In genomic region chr12:107879114-107879777, GRCm38 (mm10) we compare ENCODE assay signal across 21 mouse cellular contexts.
A peak's percentile ranks its signal among the peaks of the same experiment; 100 is the strongest.
DNase-seq lines count a peak whose midpoint lies in the region; ATAC-seq and TF ChIP-seq lines count a peak whose summit lies in the region.
"Had no signal": no experiment of that assay in that cellular context is flagged by ENCODE, and none has a peak within 500 bp of the region (broad histone marks: within the 10 kb centered on the region; RNA-seq: fewer than 3 reads in every experiment).

No protein-coding gene starts in this region.

- intact Hi-C loops in left cerebral cortex, postnatal 4 days (cut with DNase I), result no loop called here
- intact Hi-C loops in left cerebral cortex, adult 2 months (cut with DNase I), result no loop called here

- no peaks in the 10 kb centered on the region; the same call in 1 of the 2 replicates for H3K4me1 ChIP-seq in forebrain, embryonic 11.5 days (replicated peaks; ENCODE audit: control insufficient read depth, insufficient read depth, low read length)
- peaks cover 43% of the 10 kb centered on the region for H3K4me1 ChIP-seq in forebrain, embryonic 10.5 days
- H3K4me1 ChIP-seq in forebrain, embryonic 16.5 days (replicated peaks; ENCODE audit: control insufficient read depth, insufficient read depth, low read length), result peaks cover 27% of the 10 kb centered on the region
- no peaks in the 10 kb centered on the region for H3K4me1 ChIP-seq in intestine, postnatal 0 days (replicated peaks; ENCODE audit: control insufficient read depth, insufficient read depth, low read length)
- H3K4me1 ChIP-seq: hindbrain, embryonic 13.5 days had no signal

- no peak overlapping the region for H3K4me2 ChIP-seq in forebrain, embryonic 11.5 days (ENCODE audit: low read depth, low read length, severe bottlenecking)
- no peak overlapping the region for H3K4me2 ChIP-seq in forebrain, embryonic 16.5 days (ENCODE audit: low read length)
- no peak overlapping the region for H3K4me2 ChIP-seq in intestine, postnatal 0 days (replicated peaks; ENCODE audit: low read depth)
- H3K4me2 ChIP-seq: heart, embryonic 13.5 days; hindbrain, embryonic 13.5 days had no signal

- no peaks in the 10 kb centered on the region for H3K36me3 ChIP-seq in forebrain, embryonic 11.5 days (ENCODE audit: control insufficient read depth, insufficient read depth, low read length)
- no peaks in the 10 kb centered on the region for H3K36me3 ChIP-seq in forebrain, embryonic 10.5 days (replicated peaks)
- no peaks in the 10 kb centered on the region for H3K36me3 ChIP-seq in forebrain, embryonic 16.5 days (ENCODE audit: control insufficient read depth, insufficient read depth)
- H3K36me3 ChIP-seq in intestine, postnatal 0 days (ENCODE audit: control insufficient read depth, insufficient read depth), result no peaks in the 10 kb centered on the region
- H3K36me3 ChIP-seq: G1E; heart, embryonic 13.5 days; hindbrain, embryonic 13.5 days had no signal

- no peak overlapping the region for H3K27ac ChIP-seq in forebrain, embryonic 11.5 days (ENCODE audit: low read depth, low read length)
- H3K27ac ChIP-seq in forebrain, embryonic 10.5 days, result no peak overlapping the region
- no peak overlapping the region for H3K27ac ChIP-seq in left cerebral cortex, adult 2 months
- H3K27ac ChIP-seq in forebrain, embryonic 16.5 days (ENCODE audit: low read length), result no peak overlapping the region
- H3K27ac ChIP-seq in intestine, postnatal 0 days (ENCODE audit: low read depth, low read length), result no peak overlapping the region
- H3K27ac ChIP-seq: gastrocnemius, adult 2 months; heart, adult 2 months; heart, embryonic 13.5 days; hindbrain, embryonic 13.5 days; hindbrain, postnatal 0 days had no signal

- no peak for TF ChIP-seq CTCF in left cerebral cortex, adult 2 months (IDR thresholded peaks at IDR 0.05)
- no peak for TF ChIP-seq CTCF in intestine, postnatal 0 days (IDR thresholded peaks at IDR 0.05; ENCODE audit: low read depth)

- WGBS in forebrain, embryonic 11.5 days, result 79% methylated on average over 16 of the region's 16 CpGs
- WGBS in forebrain, embryonic 10.5 days, result 89% methylated on average over 16 of the region's 16 CpGs
- 41% methylated on average over 16 of the region's 16 CpGs for WGBS in forebrain, embryonic 16.5 days
- WGBS in intestine, postnatal 0 days, result 85% methylated on average over 16 of the region's 16 CpGs

- no peak overlapping the region for H3K9ac ChIP-seq in forebrain, embryonic 11.5 days (ENCODE audit: low read length)
- no peak overlapping the region for H3K9ac ChIP-seq in forebrain, embryonic 16.5 days (replicated peaks; ENCODE audit: low read depth, low read length)
- no peak overlapping the region for H3K9ac ChIP-seq in intestine, postnatal 0 days (ENCODE audit: low read depth, low read length)
- H3K9ac ChIP-seq: heart, embryonic 13.5 days; hindbrain, embryonic 13.5 days had no signal

- peak; percentile 45 for DNase-seq in forebrain, embryonic 11.5 days (ENCODE audit: low spot score)
- no peak for DNase-seq in forebrain, embryonic 10.5 days (ENCODE audit: extremely low spot score, low spot score)
- peak; percentile 25 for DNase-seq in left cerebral cortex, postnatal 4 days
- no peak for DNase-seq in left cerebral cortex, adult 2 months (ENCODE audit: extremely low spot score in 1 of 2, low spot score in 2 of 2)
- no peak for DNase-seq in cerebellum, postnatal 14 days
- DNase-seq: adrenal gland, postnatal 10 days; B cell, adult 2 months; cerebellum, adult 11-12 months; cerebellum, adult 9-10 months; cerebellum, postnatal 36 days; gastrocnemius, adult 2 months; heart, adult 2 months; heart, postnatal 36 days; kidney, adult 18-20 months had no signal

- no peaks in the 10 kb centered on the region for H3K9me3 ChIP-seq in forebrain, embryonic 11.5 days (ENCODE audit: control insufficient read depth, low read length)
- no peaks in the 10 kb centered on the region for H3K9me3 ChIP-seq in forebrain, embryonic 10.5 days
- H3K9me3 ChIP-seq in forebrain, embryonic 16.5 days (ENCODE audit: control insufficient read depth, low read length), result no peaks in the 10 kb centered on the region
- H3K9me3 ChIP-seq in intestine, postnatal 0 days (ENCODE audit: control insufficient read depth), result no peaks in the 10 kb centered on the region

- H3K4me3 ChIP-seq in forebrain, embryonic 11.5 days (ENCODE audit: low read depth, low read length), result no peak overlapping the region
- H3K4me3 ChIP-seq in forebrain, embryonic 10.5 days, result no peak overlapping the region
- no peak overlapping the region for H3K4me3 ChIP-seq in left cerebral cortex, adult 2 months
- H3K4me3 ChIP-seq in forebrain, embryonic 16.5 days (replicated peaks; ENCODE audit: low read length), result no peak overlapping the region
- no peak overlapping the region for H3K4me3 ChIP-seq in intestine, postnatal 0 days (ENCODE audit: low read depth, low read length)
- H3K4me3 ChIP-seq: gastrocnemius, adult 2 months; heart, adult 2 months; heart, embryonic 13.5 days; hindbrain, embryonic 13.5 days had no signal

- ATAC-seq in forebrain, embryonic 11.5 days (replicated peaks; ENCODE audit: low FRiP score), result no peak
- ATAC-seq in forebrain, embryonic 16.5 days, result peak; percentile 64
- ATAC-seq in intestine, postnatal 0 days, result no peak
- ATAC-seq: CD4-positive, CD25-positive, alpha-beta regulatory T cell, adult 4 months; hindbrain, postnatal 0 days had no signal

- H3K27me3 ChIP-seq in forebrain, embryonic 11.5 days (ENCODE audit: control insufficient read depth, insufficient read depth, low read length), result no peaks in the 10 kb centered on the region
- peaks cover 7% of the 10 kb centered on the region; the same call in 1 of the 2 replicates for H3K27me3 ChIP-seq in forebrain, embryonic 10.5 days (ENCODE audit: poor library complexity, severe bottlenecking)
- H3K27me3 ChIP-seq in forebrain, embryonic 16.5 days (replicated peaks; ENCODE audit: control insufficient read depth, insufficient read depth, low read length), result no peaks in the 10 kb centered on the region
- no peaks in the 10 kb centered on the region for H3K27me3 ChIP-seq in intestine, postnatal 0 days (replicated peaks; ENCODE audit: control insufficient read depth, insufficient read depth, low read length)
- H3K27me3 ChIP-seq: heart, embryonic 13.5 days; hindbrain, embryonic 13.5 days had no signal

Comparison
In these comparisons a context has a peak if more than half of its experiments do, and no peak if none do; other contexts are left out.
1. DNase-seq: peak in forebrain, embryonic 11.5 days (single experiment) and left cerebral cortex, postnatal 4 days (single experiment); none in forebrain, embryonic 10.5 days (single experiment), left cerebral cortex, adult 2 months (0 of 2) and cerebellum, postnatal 14 days (0 of 2).